Mouse (Mus musculus) myocyte (in vitro differentiated cells): ENCODE data around the gene Ctps2.

Source experiments
- CEBPB ChIP-seq: IDR thresholded peaks from 2 replicates; pipeline ENCODE4 v1.6.1; 2011; ENCODE audit warnings: mild to moderate bottlenecking, moderate library complexity; ENCODE audit not compliant: poor library complexity, insufficient read depth, severe bottlenecking
- E2F4 ChIP-seq: IDR thresholded peaks from one replicate; pipeline ENCODE4 v1.6.1; 2011; ENCODE audit warnings: mild to moderate bottlenecking, control low read depth, moderate library complexity; ENCODE audit not compliant: insufficient read depth
- MYOG ChIP-seq, 3 experiments: IDR thresholded peaks; one replicate each; pipeline ENCODE4 v1.6.1; 2011; ENCODE audit warnings: control low read depth in 2 of 3, low read depth in 2 of 3, mild to moderate bottlenecking in 2 of 3; ENCODE audit not compliant: insufficient read length in 2 of 3, control insufficient read depth in 1 of 3, insufficient read depth in 1 of 3
- POLR2A ChIP-seq: IDR thresholded peaks from one replicate; pipeline ENCODE4 v1.6.1; 2011; ENCODE audit warnings: low read depth, mild to moderate bottlenecking, control low read depth, moderate library complexity; ENCODE audit not compliant: insufficient read length
- POLR2AphosphoS2 ChIP-seq: IDR thresholded peaks from one replicate; pipeline ENCODE4 v1.6.1; 2011; ENCODE audit warnings: low read depth, control low read depth; ENCODE audit not compliant: insufficient read length
- REST ChIP-seq: IDR thresholded peaks from one replicate; pipeline ENCODE4 v1.6.1; 2011; ENCODE audit warnings: mild to moderate bottlenecking, control low read depth, moderate library complexity; ENCODE audit not compliant: insufficient read depth, insufficient read length

- TF ChIP-seq POLR2A (no peak), REST (no peak), POLR2AphosphoS2 (no peak), E2F4 (no peak), CEBPB (no peak), MYOG (IDR thresholded peaks at IDR 0.05; ENCODE audit: control insufficient read depth in 1 of 3, insufficient read depth in 1 of 3, insufficient read length in 2 of 3, low read depth in 2 of 3) (no peak)
Observed at GRCm38 (mm10) chrX:162949811-162950439, 48.9 kb downstream of the Ctps2 start.
